Mouse (Mus musculus) v-Abl transformed pro-B cells (cell line): Measurements from ENCODE around the gene R3hdm2.

Experiments
- in situ Hi-C, 2 experiments: fragments of 400-800 bp; cut with MboI; formaldehyde crosslinking; loops; one replicate each; pipeline ENCODE4 v1.15.1; 2025; ENCODE audit not compliant: unreplicated experiment in 2 of 2

The R3hdm2 gene

GRCm38 (mm10) chr10:127485235-127485634 is 105.1 kb downstream of the R3hdm2 start:
- in situ Hi-C loops, result no loop called here

DNA sequence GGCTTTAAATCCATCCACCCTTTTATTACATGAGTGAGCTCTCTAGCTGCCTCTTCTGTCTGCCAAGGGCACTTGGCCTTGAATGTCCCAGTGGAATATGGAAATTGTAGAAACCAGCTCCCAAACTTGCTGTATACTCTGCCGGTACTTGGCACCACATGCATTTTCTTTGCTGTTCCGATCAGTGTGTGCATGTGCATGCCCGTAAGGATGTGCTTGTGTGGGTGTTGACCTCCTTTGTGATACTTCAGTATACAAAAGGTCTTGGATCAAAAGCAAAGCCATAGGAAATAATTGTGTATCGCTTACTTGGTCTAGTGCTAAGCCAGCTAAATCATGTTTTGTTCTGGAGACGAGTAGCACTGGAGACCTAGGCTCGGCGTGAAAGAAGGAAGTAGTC is 108.7 kb downstream of the R3hdm2 start:
- in situ Hi-C loops, result no loop called here

DNA sequence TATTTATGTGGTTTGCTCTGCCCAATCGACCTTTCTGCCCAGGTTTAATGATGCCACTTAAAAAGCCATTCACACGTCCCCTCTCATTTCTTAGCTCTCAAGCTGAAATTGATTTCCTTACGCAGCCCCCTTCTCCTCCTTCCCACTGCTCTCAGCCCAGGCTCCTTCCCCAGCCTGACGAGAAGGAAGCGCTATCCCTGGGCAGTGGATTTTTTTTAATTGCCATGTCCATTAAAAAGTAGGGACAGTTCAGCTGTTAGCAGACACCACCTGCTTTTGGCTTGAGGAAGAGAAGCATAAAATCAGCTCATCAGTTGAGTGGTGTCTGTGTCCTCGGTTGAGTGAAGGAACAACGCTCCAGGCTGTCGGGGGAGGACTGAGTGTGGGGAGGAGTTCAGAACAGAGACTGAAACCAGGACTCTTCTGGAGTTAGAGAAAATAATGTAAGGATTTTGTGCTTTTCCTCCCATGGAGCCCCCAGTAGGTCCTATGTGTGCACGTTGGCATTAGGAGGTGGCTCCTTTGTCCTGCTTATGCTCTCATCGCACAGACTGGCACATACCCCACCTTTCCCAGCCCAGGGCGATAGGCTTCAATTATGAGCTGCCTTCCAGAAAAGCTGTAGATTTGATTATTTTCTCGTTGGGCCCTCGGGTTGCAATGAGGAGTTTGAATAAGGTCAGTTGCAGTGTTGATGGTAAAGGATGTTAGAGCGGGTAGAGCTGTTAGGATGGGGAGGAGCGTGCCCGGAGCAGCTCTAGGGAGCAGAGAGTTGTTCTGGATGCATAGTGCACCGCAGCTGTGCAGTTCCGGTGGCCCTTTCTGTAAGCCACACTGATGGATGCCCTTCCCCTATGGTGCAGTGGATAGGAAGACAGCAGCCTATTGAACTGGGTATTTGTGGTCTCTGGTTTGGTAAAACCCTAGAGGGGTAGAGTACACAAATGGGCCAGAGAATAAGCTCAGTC is 110.3 kb downstream of the R3hdm2 start:
- in situ Hi-C loops, result no loop called here

DNA sequence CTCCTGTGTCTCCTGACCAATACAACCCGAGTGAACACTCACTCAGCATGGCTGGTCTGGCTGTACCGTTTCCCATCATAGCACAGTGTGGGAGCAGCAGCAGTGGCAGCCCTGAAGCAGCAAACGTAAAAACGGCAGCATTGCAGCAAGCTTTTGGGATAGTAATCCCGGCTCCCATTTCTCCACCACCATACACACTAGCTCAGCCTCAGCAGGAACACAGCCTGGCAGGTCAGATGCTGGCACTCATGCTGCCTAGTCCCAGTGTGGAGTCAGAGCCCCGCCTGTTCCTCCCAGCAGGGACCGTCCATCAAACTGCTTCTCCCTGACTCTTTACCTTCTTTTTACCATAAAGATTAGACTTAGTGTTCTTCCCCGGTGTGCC is 111.0 kb downstream of the R3hdm2 start:
- in situ Hi-C loops, result no loop called here

DNA sequence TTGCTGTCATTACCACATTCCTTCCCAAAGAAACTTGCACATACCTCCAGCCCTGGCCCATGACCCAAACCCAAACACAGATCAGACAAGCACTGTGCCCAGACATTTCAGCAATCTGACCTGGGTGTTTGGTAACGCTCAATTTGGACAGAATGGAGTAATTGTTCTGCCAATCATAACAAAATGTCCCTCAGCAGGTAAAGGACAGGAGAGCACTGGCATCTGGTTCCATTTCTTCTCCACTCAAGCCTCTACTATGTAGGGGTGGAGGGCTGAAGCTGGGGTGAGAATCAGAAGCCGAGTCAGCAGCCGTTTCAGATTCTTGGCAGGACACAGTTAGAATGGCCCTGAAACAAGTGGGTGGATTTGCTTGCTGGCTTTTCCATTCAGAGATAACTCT is 112.0 kb downstream of the R3hdm2 start:
- in situ Hi-C loops, result no loop called here

DNA sequence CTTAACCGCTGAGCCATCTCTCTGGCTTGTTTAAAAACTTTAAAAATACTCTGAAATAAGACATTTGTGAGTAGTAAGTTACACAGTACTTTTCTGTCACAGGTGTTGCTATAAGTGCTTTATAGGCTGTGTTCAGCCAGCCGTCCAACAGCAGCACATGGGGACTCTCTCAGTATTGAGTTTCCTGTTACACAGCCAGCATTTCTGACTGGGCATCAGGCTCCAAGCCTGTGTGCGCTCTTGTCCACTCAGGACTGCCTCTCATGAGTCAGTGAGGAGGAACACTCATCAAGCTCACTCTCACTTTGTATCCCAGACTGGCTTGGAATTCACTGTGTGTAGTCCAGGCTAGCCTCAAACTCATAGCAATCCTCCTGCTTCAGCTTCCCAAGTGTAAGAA is 116.0 kb downstream of the R3hdm2 start:
- in situ Hi-C loops, result no loop called here

DNA sequence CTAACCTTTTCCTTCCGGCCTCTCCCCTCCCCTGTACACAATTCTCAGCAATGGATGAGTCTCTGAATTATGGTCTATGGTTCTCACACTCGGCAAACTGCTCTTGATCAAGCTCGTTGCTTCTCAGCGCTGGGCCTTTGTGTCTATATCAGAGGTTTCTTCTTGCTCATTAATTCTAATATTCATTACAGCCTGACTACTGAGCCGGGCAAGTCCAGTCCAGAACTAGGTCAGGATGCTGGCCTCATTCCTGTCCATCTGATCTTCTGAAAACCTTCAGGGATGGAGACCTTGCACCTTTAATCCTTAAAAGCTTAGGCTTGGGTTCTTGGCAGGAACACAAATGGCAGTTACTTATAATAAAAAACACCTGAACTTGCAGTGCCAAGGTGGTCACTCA is 119.4 kb downstream of the R3hdm2 start:
- in situ Hi-C loops, result no loop called here

DNA sequence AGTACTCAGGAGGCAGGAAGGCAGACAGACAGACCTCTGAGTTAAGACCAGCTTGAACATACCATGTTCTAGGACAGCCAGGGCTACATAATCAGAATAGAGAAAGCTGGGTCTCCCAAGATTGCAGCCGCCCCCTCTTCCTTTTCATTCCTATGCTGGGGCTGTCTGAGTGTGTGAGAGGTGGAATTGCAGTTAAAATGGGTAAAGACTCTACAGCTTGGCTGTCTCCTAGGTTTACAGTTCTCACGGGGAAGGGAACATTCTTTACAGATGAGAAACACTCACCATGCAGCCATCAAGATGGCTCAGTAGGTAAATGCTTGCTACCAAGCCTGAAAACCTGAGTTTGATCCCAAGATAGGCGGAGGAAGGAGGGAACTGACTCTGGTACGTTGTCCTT is 119.9 kb downstream of the R3hdm2 start:
- in situ Hi-C loops, result no loop called here

- in situ Hi-C loops, result no loop called here
Observed at GRCm38 (mm10) chr10:127500894-127501893, 121.1 kb downstream of the R3hdm2 start, which contains the start of gene Stac3. TSS of gene Stac3 (plus strand) at chr10:127501686.

DNA sequence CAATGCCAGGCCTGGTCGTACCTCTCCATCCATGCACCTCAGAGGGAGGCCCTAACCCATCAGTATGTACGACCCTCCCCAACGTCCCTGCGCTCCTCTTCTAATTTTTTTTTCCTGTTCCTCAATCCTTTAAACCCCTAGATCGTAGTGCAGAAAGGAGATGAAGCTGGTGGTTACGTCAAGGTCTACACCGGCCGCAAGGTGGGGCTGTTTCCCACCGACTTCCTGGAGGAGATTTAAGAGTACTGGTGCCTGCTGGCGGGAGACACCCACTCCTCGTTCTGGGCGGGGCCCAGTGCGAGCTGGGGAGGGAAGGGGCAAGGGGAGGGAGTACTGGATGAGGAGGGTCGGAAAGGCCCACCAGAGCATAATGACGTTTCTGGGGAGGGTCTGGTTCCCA is 128.1 kb downstream of the R3hdm2 start:
- in situ Hi-C loops, result loop anchor here (5.0 kb wide), 1 partner anchor 34 kb away; no protein-coding TSS in a partner anchor

DNA sequence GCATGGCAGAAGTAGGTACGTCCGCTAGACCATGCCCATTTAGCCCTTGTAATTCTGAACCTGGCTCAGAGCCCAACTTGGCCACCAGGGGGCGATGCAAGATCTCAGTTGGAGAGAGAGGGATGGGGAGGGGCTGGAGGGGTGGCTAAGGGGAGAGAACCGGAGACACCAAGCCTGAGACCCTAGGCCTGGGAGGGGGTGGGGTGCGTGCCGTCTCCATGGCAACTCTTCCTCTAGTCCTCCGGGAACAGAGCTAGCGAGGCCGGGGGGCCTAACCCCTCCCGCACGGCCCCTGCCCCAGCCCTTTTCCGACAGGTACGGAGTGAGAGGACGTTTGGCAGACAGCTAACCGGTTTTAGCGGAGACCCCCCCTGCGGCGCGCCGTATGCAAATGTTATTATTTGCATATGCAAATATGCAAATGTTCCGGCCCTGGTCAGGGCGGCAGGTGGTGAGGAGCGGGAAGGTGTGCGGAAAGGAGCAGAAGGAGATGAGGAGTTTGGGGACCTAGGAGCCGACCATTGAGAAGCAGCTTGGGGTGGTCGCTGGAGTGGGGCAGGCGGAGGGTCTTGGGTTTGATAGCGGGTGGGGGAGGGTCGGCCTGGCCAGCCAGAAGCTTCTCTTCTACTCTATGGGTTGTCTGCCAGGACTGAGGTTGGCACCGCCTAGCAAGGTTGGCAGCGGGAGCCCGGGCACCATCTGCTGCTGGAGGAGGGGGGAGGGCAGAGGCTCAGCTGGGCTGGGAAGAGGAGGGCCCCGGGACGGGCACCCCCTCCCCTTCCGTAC is 129.1 kb downstream of the R3hdm2 start:
- in situ Hi-C loops, result loop anchor here (5.0 kb wide), 1 partner anchor 33 kb away; no protein-coding TSS in a partner anchor

- in situ Hi-C loops, result loop anchor here (5.0 kb wide), 1 partner anchor 32 kb away; no protein-coding TSS in a partner anchor
Observed at GRCm38 (mm10) chr10:127509837-127510701, 129.9 kb downstream of the R3hdm2 start.

- in situ Hi-C loops, result no loop called here
Observed at GRCm38 (mm10) chr10:127510895-127511617, 130.9 kb downstream of the R3hdm2 start.

DNA sequence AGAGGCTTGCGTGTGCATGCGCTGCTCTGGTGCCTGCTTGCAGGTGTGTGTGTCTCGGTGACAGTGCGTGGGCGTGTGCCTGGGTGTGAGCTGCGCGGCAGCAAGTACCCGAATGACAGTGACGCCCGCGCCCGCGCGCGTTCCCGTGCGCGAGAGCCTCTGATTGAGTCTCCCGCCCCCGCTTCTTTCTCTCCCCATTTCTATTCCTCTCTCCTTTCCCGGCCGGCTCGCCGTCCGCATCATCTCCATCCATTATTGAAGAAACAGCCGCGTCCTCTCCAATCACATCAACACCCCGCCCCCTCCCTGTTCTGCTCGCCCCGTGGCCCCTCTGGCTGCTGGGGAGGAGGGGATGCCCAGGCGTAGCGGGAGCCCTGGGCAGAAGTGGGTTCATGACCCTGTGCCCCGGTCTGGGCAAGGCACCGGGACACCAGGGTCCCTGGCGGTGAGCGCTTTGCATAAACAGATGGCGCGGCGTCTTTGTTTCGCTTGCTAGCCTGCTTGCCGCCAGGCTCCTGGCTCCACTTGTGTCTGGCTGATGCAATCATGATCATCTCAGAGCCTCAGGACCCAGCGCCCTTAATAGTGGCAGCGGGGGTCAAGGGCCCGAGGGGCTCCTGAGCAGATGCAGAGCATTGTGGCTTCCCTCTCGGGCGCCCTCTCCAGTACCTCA is 131.6 kb downstream of the R3hdm2 start:
- in situ Hi-C loops, result no loop called here

DNA sequence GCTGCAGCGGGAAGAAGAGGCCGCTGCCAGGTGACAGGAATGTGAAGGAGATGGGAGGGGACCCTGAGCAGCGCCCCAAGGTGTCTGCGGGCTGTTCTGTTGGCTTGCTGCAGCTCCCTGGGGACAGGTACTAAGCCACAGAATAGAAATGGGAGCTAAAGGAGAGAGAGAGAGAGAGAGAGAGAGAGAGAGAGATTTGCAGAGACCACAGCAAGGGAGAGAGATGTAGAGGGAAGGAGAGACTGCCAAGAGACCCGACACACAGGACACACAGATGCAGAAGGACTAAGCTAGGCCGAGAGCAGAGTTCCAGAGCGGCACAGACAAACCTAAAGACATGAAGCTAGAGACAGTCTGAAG is 132.2 kb downstream of the R3hdm2 start:
- in situ Hi-C loops, result no loop called here

DNA sequence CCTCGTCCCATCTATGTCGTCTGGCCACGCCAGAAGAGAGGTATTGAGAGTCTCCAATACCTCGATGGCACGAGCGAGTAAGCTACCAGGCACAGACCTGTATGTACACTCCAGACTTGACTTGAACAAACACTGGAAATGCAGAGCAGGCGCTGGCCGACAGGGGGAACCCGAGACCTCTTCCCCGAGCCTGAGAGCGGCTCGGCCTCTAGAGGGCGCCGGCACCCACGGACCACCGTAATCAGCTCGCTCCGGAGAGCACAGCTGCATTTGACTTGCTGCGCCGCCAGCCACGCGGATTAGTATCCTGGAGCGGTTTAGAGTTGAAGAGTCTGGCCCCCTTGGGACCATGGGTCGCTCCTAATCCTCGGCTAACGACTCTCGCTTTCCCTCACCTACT is 132.7 kb downstream of the R3hdm2 start:
- in situ Hi-C loops, result no loop called here

DNA sequence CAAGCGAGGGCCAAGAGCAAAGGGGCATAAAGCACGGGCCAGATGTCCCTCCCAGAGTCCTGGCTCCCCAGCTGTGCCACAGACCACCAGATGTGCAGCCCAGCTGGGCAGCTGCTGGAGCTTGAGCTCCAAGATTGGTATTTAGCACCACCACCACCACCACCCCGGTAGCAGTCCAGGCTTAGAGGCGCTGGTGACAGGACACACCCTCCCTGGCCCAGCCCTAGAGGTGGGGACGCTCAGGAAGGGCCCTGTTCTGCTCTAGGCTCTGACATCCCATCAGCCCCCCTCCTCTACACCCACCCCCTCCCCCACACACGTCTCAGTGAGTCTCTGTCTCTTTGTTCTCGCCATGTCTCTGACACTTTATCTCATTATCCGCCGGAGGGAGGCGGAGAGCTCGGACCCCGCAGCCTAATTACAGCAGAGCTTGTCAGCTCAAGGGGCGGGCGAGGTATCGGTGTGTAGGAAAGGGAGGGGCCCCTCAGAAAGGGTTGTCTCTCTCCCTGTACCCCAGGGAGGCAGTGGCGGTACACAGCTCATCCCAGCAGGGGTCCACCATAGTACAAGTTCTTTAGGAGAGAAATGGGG is 133.5 kb downstream of the R3hdm2 start:
- in situ Hi-C loops, result no loop called here
